Comparison of ENCODE assay signal across 13 mouse cellular contexts in genomic region chr4:96786610-96787009, GRCm38 (mm10). TPM values are rescaled to one million over a fixed set of nuclear protein-coding genes. Genes with fewer than 3 reads are reported as not detected.
DNase-seq lines count a peak whose midpoint lies in the region; ATAC-seq and TF ChIP-seq lines count a peak whose summit lies in the region.
"Had no signal": no experiment of that assay in that cellular context is flagged by ENCODE, and none has a peak within 500 bp of the region (broad histone marks: within the 10 kb centered on the region; RNA-seq: fewer than 3 reads in every experiment).

No protein-coding gene starts in this region.

- H3K4me3 ChIP-seq in hindbrain, embryonic 10.5 days, result no peak overlapping the region
- no peak overlapping the region for H3K4me3 ChIP-seq in hindbrain, embryonic 13.5 days
- H3K4me3 ChIP-seq in stomach, embryonic 14.5 days (ENCODE audit: low read depth, low read length), result no peak overlapping the region
- no peak overlapping the region for H3K4me3 ChIP-seq in stomach, postnatal 0 days (ENCODE audit: low read depth, low read length)
- no peak overlapping the region for H3K4me3 ChIP-seq in limb, embryonic 11.5 days (ENCODE audit: low read depth, low read length)
- H3K4me3 ChIP-seq: heart, embryonic 10.5 days; layer of hippocampus, adult 2 months had no signal

- TF ChIP-seq CTCF in stomach, postnatal 0 days (IDR thresholded peaks at IDR 0.05; ENCODE audit: low read depth), result no peak

- no peak for ATAC-seq in hindbrain, embryonic 13.5 days (ENCODE audit: low FRiP score)
- ATAC-seq in stomach, embryonic 14.5 days (ENCODE audit: insufficient number of reproducible peaks, insufficient read depth, low FRiP score, low read depth), result peak; percentile 69; the same call in 1 of the 2 replicates
- no peak for ATAC-seq in stomach, postnatal 0 days (ENCODE audit: low FRiP score, low TSS enrichment)
- ATAC-seq in limb, embryonic 11.5 days (ENCODE audit: insufficient number of reproducible peaks, low FRiP score, low TSS enrichment, low read depth), result peak; percentile 35; the same call in 1 of the 2 replicates
- no peak for ATAC-seq in inflammation-experienced regulatory T-cells, adult 6 months

- peak; percentile 6 for DNase-seq in hindbrain, embryonic 10.5 days (ENCODE audit: low spot score)
- DNase-seq in stomach, postnatal 0 days (ENCODE audit: low spot score), result no peak
- peak; percentile 52 for DNase-seq in limb, embryonic 11.5 days (ENCODE audit: low spot score)
- peak; percentile 16 for DNase-seq in thymus, postnatal 4 days
- DNase-seq in right cerebral cortex, postnatal 14 days, result no peak
- DNase-seq: adrenal gland, postnatal 10 days had no signal

- TF ChIP-seq EP300 in stomach, postnatal 0 days (optimal IDR thresholded peaks at IDR 0.05), result no peak

- H3K27ac ChIP-seq in hindbrain, embryonic 10.5 days, result no peak overlapping the region
- no peak overlapping the region for H3K27ac ChIP-seq in hindbrain, embryonic 13.5 days
- H3K27ac ChIP-seq in stomach, embryonic 14.5 days (ENCODE audit: low read length), result no peak overlapping the region
- no peak overlapping the region for H3K27ac ChIP-seq in stomach, postnatal 0 days (replicated peaks)
- no peak overlapping the region for H3K27ac ChIP-seq in limb, embryonic 11.5 days (replicated peaks; ENCODE audit: low read depth, low read length)
- H3K27ac ChIP-seq: heart, embryonic 10.5 days; hindbrain, embryonic 14.5 days; layer of hippocampus, adult 2 months; macrophage had no signal

- H3K27me3 ChIP-seq in hindbrain, embryonic 10.5 days (ENCODE audit: insufficient read depth, poor library complexity, severe bottlenecking), result no peaks in the 10 kb centered on the region
- no peaks in the 10 kb centered on the region for H3K27me3 ChIP-seq in hindbrain, embryonic 13.5 days
- no peaks in the 10 kb centered on the region for H3K27me3 ChIP-seq in stomach, embryonic 14.5 days (ENCODE audit: control insufficient read depth, insufficient read depth, low read length)
- H3K27me3 ChIP-seq in stomach, postnatal 0 days (ENCODE audit: control insufficient read depth, insufficient read depth, low read length), result no peaks in the 10 kb centered on the region
- H3K27me3 ChIP-seq in limb, embryonic 11.5 days (ENCODE audit: control insufficient read depth, insufficient read depth, low read length), result no peaks in the 10 kb centered on the region

- no peak overlapping the region for H3K9ac ChIP-seq in hindbrain, embryonic 13.5 days
- H3K9ac ChIP-seq in stomach, embryonic 14.5 days (replicated peaks; ENCODE audit: low read depth, low read length), result no peak overlapping the region
- H3K9ac ChIP-seq in stomach, postnatal 0 days (ENCODE audit: low read length), result no peak overlapping the region
- no peak overlapping the region for H3K9ac ChIP-seq in limb, embryonic 11.5 days (ENCODE audit: low read length)
- H3K9ac ChIP-seq: hindbrain, embryonic 14.5 days had no signal

- H3K36me3 ChIP-seq in hindbrain, embryonic 10.5 days, result no peaks in the 10 kb centered on the region
- H3K36me3 ChIP-seq in hindbrain, embryonic 13.5 days, result no peaks in the 10 kb centered on the region
- H3K36me3 ChIP-seq in stomach, embryonic 14.5 days (ENCODE audit: control insufficient read depth, insufficient read depth, low read length), result no peaks in the 10 kb centered on the region
- no peaks in the 10 kb centered on the region for H3K36me3 ChIP-seq in stomach, postnatal 0 days (ENCODE audit: control insufficient read depth, insufficient read depth, low read length)
- no peaks in the 10 kb centered on the region for H3K36me3 ChIP-seq in limb, embryonic 11.5 days (ENCODE audit: control insufficient read depth, insufficient read depth, low read length)
- H3K36me3 ChIP-seq: heart, embryonic 10.5 days had no signal

- H3K4me1 ChIP-seq in hindbrain, embryonic 10.5 days (replicated peaks), result 0 out of 2 replicates have a peak, but pooled peaks cover 5% of the 10 kb centered on the region
- no peaks in the 10 kb centered on the region for H3K4me1 ChIP-seq in hindbrain, embryonic 13.5 days (replicated peaks)
- H3K4me1 ChIP-seq in stomach, embryonic 14.5 days (ENCODE audit: control insufficient read depth, insufficient read depth, low read length), result no peaks in the 10 kb centered on the region
- no peaks in the 10 kb centered on the region for H3K4me1 ChIP-seq in stomach, postnatal 0 days (replicated peaks; ENCODE audit: control insufficient read depth, insufficient read depth)
- 0 out of 2 replicates have a peak, but pooled peaks cover 2% of the 10 kb centered on the region for H3K4me1 ChIP-seq in limb, embryonic 11.5 days (ENCODE audit: control insufficient read depth, insufficient read depth, low read length)
- H3K4me1 ChIP-seq: heart, embryonic 10.5 days had no signal

- H3K9me3 ChIP-seq in hindbrain, embryonic 10.5 days, result no peaks in the 10 kb centered on the region
- H3K9me3 ChIP-seq in hindbrain, embryonic 13.5 days, result no peaks in the 10 kb centered on the region
- no peaks in the 10 kb centered on the region for H3K9me3 ChIP-seq in stomach, embryonic 14.5 days (ENCODE audit: control insufficient read depth, low read depth, low read length)
- H3K9me3 ChIP-seq in stomach, postnatal 0 days (ENCODE audit: control insufficient read depth, low read length), result no peaks in the 10 kb centered on the region
- no peaks in the 10 kb centered on the region for H3K9me3 ChIP-seq in limb, embryonic 11.5 days (ENCODE audit: control insufficient read depth, low read length)
- H3K9me3 ChIP-seq: heart, embryonic 10.5 days had no signal

- WGBS in hindbrain, embryonic 10.5 days, result 16% methylated on average over 7 of the region's 7 CpGs
- 26% methylated on average over 7 of the region's 7 CpGs for WGBS in hindbrain, embryonic 13.5 days
- WGBS in stomach, embryonic 14.5 days, result 24% methylated on average over 7 of the region's 7 CpGs
- 22% methylated on average over 7 of the region's 7 CpGs for WGBS in stomach, postnatal 0 days
- 11% methylated on average over 7 of the region's 7 CpGs for WGBS in limb, embryonic 11.5 days

- no peak overlapping the region for H3K4me2 ChIP-seq in hindbrain, embryonic 13.5 days
- no peak overlapping the region for H3K4me2 ChIP-seq in stomach, embryonic 14.5 days (replicated peaks; ENCODE audit: low read depth, low read length)
- no peak overlapping the region for H3K4me2 ChIP-seq in stomach, postnatal 0 days (replicated peaks; ENCODE audit: low read depth)
- no peak overlapping the region for H3K4me2 ChIP-seq in limb, embryonic 11.5 days (ENCODE audit: low read depth, severe bottlenecking)
- H3K4me2 ChIP-seq: hindbrain, embryonic 14.5 days had no signal

RNA-seq across cellular contexts. Expression of gene Gm12695, which starts 1.6 kb away (rescaled TPM):
- not detected in 2 replicates for polyA plus RNA-seq in hindbrain, embryonic 10.5 days (2016; fragmentation: Nextera tagmentation; extraction: Ambion mirVana)
- not detected in 2 replicates for polyA plus RNA-seq in hindbrain, embryonic 13.5 days (2015; fragmentation: Nextera tagmentation; extraction: Ambion mirVana)
- not detected in 2 replicates for polyA plus RNA-seq in stomach, embryonic 14.5 days (2014; fragmentation: Nextera tagmentation; extraction: Ambion mirVana)
- polyA plus RNA-seq in stomach, postnatal 0 days (2015; fragmentation: Nextera tagmentation; extraction: Ambion mirVana), result not detected in 2 replicates
- not detected in 2 replicates for polyA plus RNA-seq in limb, embryonic 11.5 days (2014; fragmentation: Nextera tagmentation; extraction: Ambion mirVana)
- polyA plus RNA-seq in inflammation-experienced regulatory T-cells, adult 6 months (2017; shearing (Covaris generic)), result not detected
- polyA plus RNA-seq: heart, embryonic 10.5 days; hindbrain, embryonic 14.5 days; macrophage had no signal

Comparison
In these comparisons a context has a peak if more than half of its experiments do, and no peak if none do; other contexts are left out.
1. ATAC-seq: peak in stomach, embryonic 14.5 days (single experiment) and limb, embryonic 11.5 days (single experiment); none in hindbrain, embryonic 13.5 days (single experiment), stomach, postnatal 0 days (single experiment) and inflammation-experienced regulatory T-cells, adult 6 months (single experiment).
2. DNase-seq: peak in hindbrain, embryonic 10.5 days (single experiment), limb, embryonic 11.5 days (single experiment) and thymus, postnatal 4 days (single experiment); none in stomach, postnatal 0 days (single experiment) and right cerebral cortex, postnatal 14 days (single experiment).